Mouse (Mus musculus) heart, embryonic 15.5 days (tissue): ENCODE measurements around the gene Tnks1bp1. TPM values are rescaled to one million over a fixed set of nuclear protein-coding genes. Genes with fewer than 3 reads are reported as not detected.

Experiments used
- ATAC-seq: fragments of 200-750 bp; cut with Nextera tagmentation; replicated peaks from 2 replicates; pipeline ENCODE4 v1.8.0; 2017; ENCODE audit warnings: low read depth, moderate TSS enrichment; ENCODE audit not compliant: insufficient number of reproducible peaks, insufficient read depth, low FRiP score
- H3K27ac ChIP-seq: fragments of 300-500 bp; sonication (generic); 2 replicates; pipeline ENCODE4 v1.5.1; 2015; ENCODE audit warnings: mild to moderate bottlenecking, inconsistent platforms
- H3K27me3 ChIP-seq: fragments of 300-500 bp; sonication (generic); 2 replicates; pipeline ENCODE4 v1.6.1; 2015; ENCODE audit warnings: inconsistent platforms
- H3K36me3 ChIP-seq: fragments of 300-500 bp; sonication (generic); 2 replicates; pipeline ENCODE4 v1.6.1; 2015; ENCODE audit warnings: mild to moderate bottlenecking, inconsistent platforms
- H3K4me1 ChIP-seq: fragments of 300-500 bp; sonication (generic); replicated peaks from 2 replicates; pipeline ENCODE4 v1.6.1; 2015; ENCODE audit warnings: inconsistent platforms
- H3K4me2 ChIP-seq: fragments of 300-500 bp; sonication (generic); 2 replicates; pipeline ENCODE4 v1.6.1; 2015; ENCODE audit warnings: inconsistent platforms, mild to moderate bottlenecking, moderate library complexity
- H3K4me3 ChIP-seq: fragments of 300-500 bp; sonication (generic); 2 replicates; pipeline ENCODE4 v1.5.1; 2015; ENCODE audit warnings: mild to moderate bottlenecking, inconsistent platforms
- H3K9ac ChIP-seq: fragments of 300-500 bp; sonication (generic); 2 replicates; pipeline ENCODE4 v1.6.1; 2015; ENCODE audit warnings: mild to moderate bottlenecking, inconsistent platforms
- H3K9me3 ChIP-seq: fragments of 300-500 bp; sonication (generic); replicated peaks from 2 replicates; pipeline ENCODE4 v1.6.1; 2016; ENCODE audit warnings: inconsistent platforms
- WGBS: fragments of 180-500 bp; shearing (Covaris S2); methylation state at CpG from one replicate; pipeline ENCODE4 v1.1.7; 2015; ENCODE audit warnings: mixed read lengths; 5-methylcytosine and 5-hydroxymethylcytosine counted together
- polyA plus RNA-seq: library from polyadenylated mRNA; unstranded; fragments of >200 nt; fragmentation: Nextera tagmentation; extraction: Ambion mirVana; gene quantifications from 2 replicates; pipeline ENCODE4 v1.2.1, GENCODE M21; 2015

The Tnks1bp1 gene
- polyA plus RNA-seq, 1 experiment from 2014 or later: 23.9 TPM

DNA sequence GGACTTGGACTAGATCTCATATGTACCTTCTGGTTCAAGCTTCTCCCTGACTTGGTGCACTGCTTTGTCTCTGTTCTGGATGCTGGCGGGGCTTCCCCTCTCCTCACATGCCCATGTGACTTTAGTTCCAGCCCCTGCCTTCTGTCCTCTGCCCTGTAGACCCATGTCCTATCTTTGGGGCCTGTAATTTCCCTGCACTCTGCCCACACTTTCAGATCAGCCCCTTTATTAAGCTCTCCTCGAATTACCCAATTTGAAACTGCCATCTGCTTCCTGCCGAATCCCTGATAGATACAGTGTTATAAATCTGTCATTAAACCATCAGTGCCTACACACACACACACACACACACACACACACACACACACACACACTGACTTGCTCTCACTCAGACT, 33.2 kb upstream of the Tnks1bp1 start:
- no peak overlapping the region for H3K9ac ChIP-seq
- H3K4me3 ChIP-seq: no peak overlapping the region
- H3K36me3 ChIP-seq: no peaks in the 10 kb centered on the region
- H3K4me1 ChIP-seq: peaks cover 27% of the 10 kb centered on the region
- no peak overlapping the region for H3K4me2 ChIP-seq
- no peak for ATAC-seq
- WGBS: 51% methylated on average over 3 of the region's 3 CpGs
- no peak overlapping the region for H3K27ac ChIP-seq
- H3K9me3 ChIP-seq: no peaks in the 10 kb centered on the region
- H3K27me3 ChIP-seq: no peaks in the 10 kb centered on the region

DNA sequence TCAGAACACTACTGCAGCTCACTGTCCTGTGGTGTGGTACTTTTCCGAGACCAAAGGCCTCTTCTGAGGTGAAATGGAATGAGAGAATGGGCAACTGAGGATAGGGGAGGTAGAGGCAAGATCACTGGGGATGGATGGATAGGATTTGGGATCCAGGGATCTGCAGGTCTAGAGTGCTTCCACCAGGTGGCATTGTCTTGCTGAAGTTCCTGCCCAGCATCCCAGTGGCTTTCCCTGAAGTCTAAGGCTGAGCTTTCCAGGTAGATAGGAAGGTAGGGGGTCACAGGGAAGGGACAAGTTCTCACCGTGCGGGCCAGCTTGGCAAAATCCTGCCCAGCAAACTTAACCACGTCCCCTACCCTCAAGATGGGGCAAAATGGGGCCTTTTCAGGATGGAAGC, 25.8 kb upstream of the Tnks1bp1 start:
- Histone ChIP-seq H3K9me3 (no peaks in the 10 kb centered on the region), H3K4me2 (no peak overlapping the region), H3K4me1 (no peaks in the 10 kb centered on the region), H3K27me3 (no peaks in the 10 kb centered on the region), H3K4me3 (no peak overlapping the region), H3K27ac (no peak overlapping the region), H3K36me3 (no peaks in the 10 kb centered on the region), H3K9ac (no peak overlapping the region)
- ATAC-seq: no peak
- 16% methylated on average over 4 of the region's 4 CpGs for WGBS

DNA sequence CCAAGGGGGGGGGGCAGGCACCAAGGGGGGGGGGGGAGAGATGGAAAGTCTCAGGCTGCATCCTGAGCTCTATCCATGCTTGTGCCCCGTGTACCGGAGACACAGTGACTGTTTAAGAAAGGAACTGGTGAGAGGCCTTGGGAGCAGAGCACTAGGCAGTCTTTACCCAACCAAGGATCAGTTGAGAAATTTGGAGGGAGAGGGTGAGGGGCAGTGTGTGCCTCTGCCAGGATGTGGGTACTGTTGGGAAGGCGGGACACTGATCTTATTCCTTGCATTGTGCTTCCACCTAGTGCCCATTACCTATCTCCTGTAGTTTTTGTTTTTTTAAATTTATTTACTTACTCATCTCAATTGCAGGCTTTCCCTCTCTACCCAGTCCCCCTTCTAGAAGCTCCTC, 21.6 kb upstream of the Tnks1bp1 start:
- H3K27me3 ChIP-seq: no peaks in the 10 kb centered on the region
- ATAC-seq: no peak
- no peak overlapping the region for H3K9ac ChIP-seq
- H3K4me3 ChIP-seq: no peak overlapping the region
- H3K4me2 ChIP-seq: no peak overlapping the region
- H3K36me3 ChIP-seq: no peaks in the 10 kb centered on the region
- H3K27ac ChIP-seq: no peak overlapping the region
- H3K9me3 ChIP-seq: no peaks in the 10 kb centered on the region
- H3K4me1 ChIP-seq: no peaks in the 10 kb centered on the region
- 67% methylated on average over 3 of the region's 3 CpGs for WGBS

DNA sequence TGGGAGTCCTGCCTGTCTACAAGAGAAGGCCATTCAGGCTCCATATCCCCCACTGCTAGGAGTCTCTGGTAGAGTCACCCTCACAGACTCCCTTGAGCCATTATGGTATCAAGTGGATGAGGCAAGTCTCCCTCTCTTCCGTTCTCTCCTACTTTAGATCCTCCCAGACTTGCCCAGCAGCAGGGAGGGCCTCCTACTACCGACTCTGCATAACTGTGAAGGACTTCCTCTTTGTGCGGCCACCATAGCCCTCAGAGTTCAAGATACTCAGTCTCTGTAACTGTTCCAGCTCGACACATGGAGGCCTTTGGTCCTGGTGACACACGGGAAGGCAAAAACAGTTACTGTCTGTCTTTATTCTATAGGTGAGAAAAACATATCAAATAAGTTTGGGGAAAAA, 20.5 kb upstream of the Tnks1bp1 start:
- Histone ChIP-seq H3K4me2 (no peak overlapping the region), H3K27me3 (no peaks in the 10 kb centered on the region), H3K27ac (no peak overlapping the region), H3K36me3 (no peaks in the 10 kb centered on the region), H3K9me3 (no peaks in the 10 kb centered on the region), H3K9ac (no peak overlapping the region), H3K4me3 (no peak overlapping the region), H3K4me1 (no peaks in the 10 kb centered on the region)
- WGBS: 54% methylated on average over 5 of the region's 5 CpGs
- no peak for ATAC-seq

DNA sequence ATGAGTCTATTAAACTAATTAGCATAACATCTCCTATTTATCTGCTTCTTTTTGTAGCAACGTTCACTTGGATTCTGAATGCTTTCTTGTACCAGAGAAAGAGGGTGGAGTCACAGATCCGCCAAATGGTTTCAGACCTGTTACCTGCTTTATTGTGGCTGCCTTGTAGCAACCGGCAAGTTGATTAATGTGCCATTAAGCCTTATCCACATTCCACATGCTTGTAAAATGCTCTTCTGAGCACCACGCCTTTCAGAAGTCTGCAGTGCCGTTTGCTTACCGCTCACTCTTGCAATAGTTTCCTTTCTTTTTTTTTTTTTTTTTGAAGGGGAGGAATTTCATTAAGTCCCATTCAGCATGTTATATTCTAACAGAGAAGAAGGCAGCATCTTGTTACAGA, 17.9 kb upstream of the Tnks1bp1 start:
- no peak overlapping the region for H3K4me3 ChIP-seq
- WGBS: 56% methylated on average over 6 of the region's 6 CpGs
- no peak overlapping the region for H3K9ac ChIP-seq
- no peaks in the 10 kb centered on the region for H3K9me3 ChIP-seq
- no peak overlapping the region for H3K27ac ChIP-seq
- ATAC-seq: no peak
- no peaks in the 10 kb centered on the region for H3K36me3 ChIP-seq
- H3K27me3 ChIP-seq: no peaks in the 10 kb centered on the region
- no peak overlapping the region for H3K4me2 ChIP-seq
- no peaks in the 10 kb centered on the region for H3K4me1 ChIP-seq

DNA sequence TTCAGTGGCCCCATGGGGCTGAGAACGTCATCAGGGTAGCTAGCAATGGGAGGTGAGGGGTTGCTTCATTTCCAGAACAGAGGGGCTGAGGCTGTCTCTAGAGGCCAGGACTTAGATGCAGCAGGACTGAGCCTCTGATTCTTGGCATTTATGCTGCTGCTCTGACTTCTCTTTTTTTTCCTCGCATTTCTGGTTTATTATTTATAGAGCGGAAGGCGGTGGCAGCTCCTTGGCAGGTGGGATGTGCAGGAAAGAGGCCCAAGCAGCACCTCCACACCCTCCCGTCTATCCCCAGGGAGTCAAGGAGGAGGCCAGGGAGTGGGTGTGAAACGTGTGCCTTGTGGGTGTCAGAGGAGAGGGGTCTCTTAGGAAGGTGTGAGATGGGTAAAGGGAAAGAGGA, 16.8 kb upstream of the Tnks1bp1 start:
- ATAC-seq: no peak
- Histone ChIP-seq H3K4me3 (no peak overlapping the region), H3K27me3 (no peaks in the 10 kb centered on the region), H3K9ac (no peak overlapping the region), H3K36me3 (no peaks in the 10 kb centered on the region), H3K27ac (no peak overlapping the region), H3K9me3 (no peaks in the 10 kb centered on the region), H3K4me1 (no peaks in the 10 kb centered on the region), H3K4me2 (no peak overlapping the region)
- WGBS: 58% methylated on average over 6 of the region's 6 CpGs

DNA sequence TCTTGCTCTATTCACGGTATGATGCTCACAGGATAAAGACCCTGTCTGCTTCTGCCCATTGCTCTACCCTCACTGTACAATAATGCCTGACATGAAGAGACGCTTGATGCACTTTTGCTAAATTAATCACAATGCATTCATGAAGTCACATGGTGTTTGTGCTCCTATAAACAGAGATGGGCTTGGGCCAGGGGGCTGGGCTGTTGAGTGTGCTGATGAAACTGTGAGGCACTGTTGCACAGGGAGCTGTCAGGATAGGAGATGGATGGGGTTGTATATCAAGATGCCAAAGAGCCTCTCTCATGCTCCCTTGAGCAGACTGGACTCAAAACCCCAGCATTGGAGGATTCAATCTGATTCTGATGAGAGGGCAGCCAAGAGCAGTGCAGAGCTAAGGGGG, 14.7 kb upstream of the Tnks1bp1 start:
- Histone ChIP-seq H3K36me3 (no peaks in the 10 kb centered on the region), H3K27me3 (no peaks in the 10 kb centered on the region), H3K4me1 (peaks cover 8% of the 10 kb centered on the region), H3K4me3 (no peak overlapping the region), H3K4me2 (no peak overlapping the region), H3K27ac (no peak overlapping the region), H3K9ac (no peak overlapping the region), H3K9me3 (no peaks in the 10 kb centered on the region)
- ATAC-seq: no peak
- 72% methylated on average over 2 of the region's 2 CpGs for WGBS

DNA sequence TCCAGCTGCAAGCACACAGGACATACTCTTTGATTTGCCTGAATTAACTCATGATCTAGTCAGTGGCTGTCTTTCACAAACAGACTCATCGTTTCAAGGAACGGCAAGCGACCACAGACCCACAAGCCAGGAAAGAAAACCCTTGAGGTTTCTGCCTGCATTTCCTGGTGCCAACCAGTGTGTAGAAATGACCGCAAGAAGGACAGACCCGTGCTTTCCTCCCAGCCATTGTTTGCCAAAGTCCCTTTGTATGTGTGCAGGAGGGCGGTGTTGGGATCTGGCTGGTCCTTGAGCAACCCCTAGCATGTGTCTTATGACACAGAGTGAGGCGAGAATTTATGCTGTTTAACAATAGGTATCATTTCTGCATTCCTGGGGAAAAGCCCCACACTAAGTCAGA, 13.7 kb upstream of the Tnks1bp1 start:
- Histone ChIP-seq H3K9ac (no peak overlapping the region), H3K27me3 (no peaks in the 10 kb centered on the region), H3K4me2 (no peak overlapping the region), H3K4me1 (peaks cover 14% of the 10 kb centered on the region), H3K4me3 (no peak overlapping the region), H3K9me3 (no peaks in the 10 kb centered on the region), H3K27ac (no peak overlapping the region), H3K36me3 (no peaks in the 10 kb centered on the region)
- no peak for ATAC-seq
- 75% methylated on average over 7 of the region's 7 CpGs for WGBS

DNA sequence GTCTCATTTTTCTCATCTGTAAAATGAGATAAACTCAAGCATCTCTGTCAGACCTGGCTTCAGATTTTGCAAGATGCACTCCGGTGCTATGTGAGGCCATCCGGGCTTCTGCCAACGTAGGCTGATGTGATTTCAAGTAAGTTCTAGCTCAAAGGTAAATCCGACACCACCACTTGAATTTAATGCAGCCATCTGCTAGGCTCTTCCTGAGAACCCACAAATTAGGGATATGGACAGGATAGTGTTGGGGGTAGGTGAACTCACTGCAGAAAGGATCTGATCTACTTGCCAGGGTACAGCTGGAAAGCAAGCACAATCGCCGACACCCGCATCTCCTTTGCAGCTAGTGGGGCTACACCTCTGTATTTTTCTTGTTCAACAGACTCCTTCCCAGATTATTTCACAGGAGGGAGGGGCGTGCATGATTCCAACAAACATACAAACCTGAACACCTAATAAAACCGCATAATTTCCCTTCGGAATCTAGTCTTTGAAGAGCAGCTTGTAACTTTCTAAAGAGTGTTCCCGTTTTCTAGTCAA, 11.2 kb upstream of the Tnks1bp1 start:
- H3K36me3 ChIP-seq: peaks cover 23% of the 10 kb centered on the region
- H3K9ac ChIP-seq: peak overlapping the region; percentile 81
- H3K4me1 ChIP-seq: peaks cover 14% of the 10 kb centered on the region
- H3K9me3 ChIP-seq: no peaks in the 10 kb centered on the region
- peak overlapping the region; percentile 62; the same call in 1 of the 2 replicates for H3K27ac ChIP-seq
- ATAC-seq: no peak; the same call in 1 of the 2 replicates
- peak overlapping the region; percentile 73 for H3K4me3 ChIP-seq
- no peaks in the 10 kb centered on the region for H3K27me3 ChIP-seq
- WGBS: 7% methylated on average over 11 of the region's 11 CpGs
- peak overlapping the region; percentile 70 for H3K4me2 ChIP-seq

DNA sequence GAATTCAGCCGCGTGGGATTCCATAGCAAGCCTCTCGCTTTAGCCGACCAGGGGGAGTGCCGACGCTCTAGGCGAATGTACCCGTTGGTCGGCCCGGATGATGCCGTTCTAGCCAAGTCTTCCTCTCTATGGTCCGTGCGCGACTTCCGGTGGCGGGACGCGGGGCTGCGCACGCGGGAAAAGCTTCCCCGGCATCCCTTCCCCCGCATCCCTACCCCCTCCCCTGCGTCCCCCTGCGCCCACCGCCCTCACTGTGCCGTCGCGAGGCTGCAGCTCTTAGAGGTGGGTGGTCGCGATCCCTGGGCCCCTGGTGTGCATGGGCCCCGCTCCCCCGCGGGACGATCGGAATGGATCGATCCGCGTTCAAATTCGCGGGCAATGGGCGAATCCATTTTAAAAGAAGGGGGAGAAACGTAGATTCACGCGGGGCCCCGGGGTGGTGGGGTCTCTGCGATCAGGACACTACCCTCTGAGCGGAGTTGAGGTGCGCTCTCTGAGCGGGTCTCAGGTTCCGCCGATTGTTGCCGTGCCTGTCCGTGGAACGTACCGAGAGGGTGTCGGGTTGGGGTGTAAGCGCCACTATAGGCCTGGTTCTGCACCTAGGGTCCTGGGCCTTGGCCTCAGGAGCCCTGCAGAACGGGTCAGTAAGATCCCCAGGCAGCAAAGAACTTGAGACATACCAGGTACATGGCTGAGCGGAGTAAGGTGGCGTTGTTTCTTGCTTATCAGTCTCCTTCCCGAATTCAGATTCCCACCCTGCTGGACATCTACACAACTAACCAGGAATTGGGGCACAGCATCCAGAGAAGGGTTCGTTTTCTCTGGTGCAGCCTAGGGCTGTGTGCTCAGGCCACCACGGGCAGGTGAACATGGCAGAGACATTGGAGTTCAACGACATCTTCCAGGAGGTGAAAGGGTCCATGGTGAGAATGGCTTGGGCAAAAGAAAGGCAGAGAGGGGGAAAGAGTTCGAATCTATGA, 10.5 kb upstream of the Tnks1bp1 start, which contains the start of the genes Ssrp1 and P2rx3:
Gene Ssrp1 (plus strand): TSS at position 188 of the 980 bp plus-strand sequence.
Gene P2rx3 (minus strand): TSS at position 416 of the 980 bp plus-strand sequence.
- no peaks in the 10 kb centered on the region for H3K9me3 ChIP-seq
- WGBS: under 1% methylated on average over 66 of the region's 66 CpGs
- ATAC-seq: peak; percentile 92
- H3K4me2 ChIP-seq: peak within 1 kb of the TSS; percentile 70
- peak within 1 kb of the TSS; percentile 81 for H3K9ac ChIP-seq
- H3K4me1 ChIP-seq: peaks cover 14% of the 10 kb centered on the region
- peaks cover 30% of the 10 kb centered on the region for H3K36me3 ChIP-seq
- no peaks in the 10 kb centered on the region for H3K27me3 ChIP-seq
- H3K27ac ChIP-seq: peak within 1 kb of the TSS; percentile 62
- peak within 1 kb of the TSS; percentile 73 for H3K4me3 ChIP-seq

DNA sequence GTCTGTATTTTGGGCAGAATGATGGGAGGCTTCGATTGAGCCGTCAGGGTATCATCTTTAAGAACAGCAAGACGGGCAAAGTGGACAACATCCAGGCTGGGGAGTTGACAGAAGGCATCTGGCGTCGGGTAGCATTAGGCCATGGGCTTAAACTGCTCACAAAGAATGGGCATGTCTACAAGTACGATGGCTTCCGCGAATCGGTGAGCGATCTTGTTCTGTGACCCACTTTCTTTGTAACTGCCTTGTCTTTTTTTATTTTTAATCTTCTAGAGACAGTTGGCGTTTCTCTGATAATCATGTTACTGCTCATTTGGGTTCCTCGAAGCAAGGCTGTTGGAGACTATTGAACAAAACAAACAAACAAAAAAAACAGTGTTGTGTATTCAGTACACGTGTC, 9.5 kb upstream of the Tnks1bp1 start:
- H3K36me3 ChIP-seq: peaks cover 40% of the 10 kb centered on the region
- peak overlapping the region; percentile 73 for H3K4me3 ChIP-seq

More for the DNA sequence above, 9.5 kb upstream of the Tnks1bp1 start:
- Histone ChIP-seq H3K27me3 (no peaks in the 10 kb centered on the region), H3K9me3 (no peaks in the 10 kb centered on the region), H3K27ac (no peak overlapping the region), H3K4me1 (peaks cover 14% of the 10 kb centered on the region), H3K4me2 (peak overlapping the region; percentile 70), H3K9ac (peak overlapping the region; percentile 81; the same call in 1 of the 2 replicates)
- no peak for ATAC-seq
- WGBS: 79% methylated on average over 13 of the region's 13 CpGs
